Mouse (Mus musculus) thymus, adult 2 months (tissue): ENCODE data around the gene C2cd2. TPM values are rescaled to one million over a fixed set of nuclear protein-coding genes. Genes with fewer than 3 reads are reported as not detected.

Experiments
- DNase-seq: peaks from one replicate; pipeline ENCODE4 v3.0.0; 2021
- H3K27ac ChIP-seq: fragments of 200-500 bp; 2 replicates; pipeline ENCODE4 v1.5.1; 2012; ENCODE audit warnings: low read length, control low read depth; ENCODE audit not compliant: control insufficient read depth, insufficient read depth
- H3K27me3 ChIP-seq: fragments of 200-500 bp; 2 replicates; pipeline ENCODE4 v1.6.1; 2012; ENCODE audit warnings: mild to moderate bottlenecking, low read length, moderate library complexity, mixed read lengths; ENCODE audit not compliant: control insufficient read depth, insufficient read depth
- H3K36me3 ChIP-seq: fragments of 200-500 bp; 2 replicates; pipeline ENCODE4 v1.6.1; 2012; ENCODE audit warnings: mild to moderate bottlenecking, low read length, moderate library complexity; ENCODE audit not compliant: control insufficient read depth, insufficient read depth
- H3K4me1 ChIP-seq: fragments of 200-500 bp; replicated peaks from 2 replicates; pipeline ENCODE4 v1.6.1; 2012; ENCODE audit warnings: low read length; ENCODE audit not compliant: control insufficient read depth, insufficient read depth
- H3K4me3 ChIP-seq: fragments of 200-500 bp; 2 replicates; pipeline ENCODE4 v1.5.1; 2012; ENCODE audit warnings: mild to moderate bottlenecking, low read length, control low read depth, moderate library complexity; ENCODE audit not compliant: control insufficient read depth, insufficient read depth
- CTCF ChIP-seq: fragments of 200-500 bp; IDR thresholded peaks from 2 replicates; pipeline ENCODE4 v1.5.1; 2012; ENCODE audit warnings: mild to moderate bottlenecking, control low read depth, low read length, moderate library complexity, borderline replicate concordance; ENCODE audit not compliant: control insufficient read depth, poor library complexity, insufficient read depth; ENCODE audit errors: extremely low read depth
- POLR2A ChIP-seq: fragments of 200-500 bp; IDR thresholded peaks from 2 replicates; pipeline ENCODE4 v1.6.1; 2012; ENCODE audit warnings: mild to moderate bottlenecking, low read length, control low read depth, moderate library complexity; ENCODE audit not compliant: control insufficient read depth, poor library complexity, insufficient read depth; ENCODE audit errors: extremely low read depth
- WGBS: fragments of 180-500 bp; shearing (Covaris S2); methylation state at CpG from one replicate; pipeline ENCODE4 v1.1.7; 2018; 5-methylcytosine and 5-hydroxymethylcytosine counted together
- polyA plus RNA-seq: library from polyadenylated mRNA; depleted of rRNA; stranded (reverse); fragments of >200 nt; gene quantifications from 2 replicates; pipeline ENCODE4 v1.2.3, GENCODE M21; 2012

Gene C2cd2
- polyA plus RNA-seq, 1 experiment: 11.7 TPM

GRCm38 (mm10) chr16:97851061-97851740, 111.2 kb downstream of the C2cd2 start:
- no peaks in the 10 kb centered on the region for H3K36me3 ChIP-seq
- H3K4me1 ChIP-seq: peaks cover 7% of the 10 kb centered on the region; the same call in 1 of the 2 replicates
- peak overlapping the region; percentile 60 for H3K27ac ChIP-seq
- peak; percentile 83 for DNase-seq
- H3K27me3 ChIP-seq: no peaks in the 10 kb centered on the region
- H3K4me3 ChIP-seq: peak overlapping the region; percentile 84
- WGBS: under 1% methylated on average over 76 of the region's 77 CpGs
- TF ChIP-seq POLR2A (no peak; the same call in 1 of the 2 replicates), CTCF (no peak)

DNA sequence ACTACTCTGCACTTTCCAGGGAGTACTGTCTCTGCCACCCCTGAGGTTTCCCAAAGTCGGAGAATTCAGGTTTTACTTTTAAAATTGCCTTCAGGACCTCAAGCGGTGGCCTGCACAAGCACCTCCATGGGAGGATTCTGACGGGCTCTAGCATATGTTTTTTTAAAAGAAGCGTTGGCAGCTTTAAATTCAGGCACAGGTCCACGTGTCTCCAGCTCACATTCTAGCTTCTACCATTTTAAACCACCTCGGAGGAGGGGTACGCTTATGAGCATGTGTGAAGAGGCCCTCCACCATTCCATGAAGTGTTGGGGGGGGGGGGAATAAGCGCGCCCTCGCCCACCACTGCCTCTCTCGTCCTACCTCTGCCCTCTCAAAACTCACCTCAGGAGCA, 111.7 kb downstream of the C2cd2 start:
- Histone ChIP-seq H3K27me3 (no peaks in the 10 kb centered on the region), H3K4me3 (peak overlapping the region; percentile 84), H3K27ac (peak overlapping the region; percentile 60), H3K36me3 (no peaks in the 10 kb centered on the region), H3K4me1 (peaks cover 7% of the 10 kb centered on the region; the same call in 1 of the 2 replicates)
- 0% methylated on average over 11 of the region's 11 CpGs for WGBS
- TF ChIP-seq POLR2A (no peak), CTCF (peak; percentile 28; the same call in 1 of the 2 replicates)
- DNase-seq: peak; percentile 33

- H3K27ac ChIP-seq: no peak overlapping the region
- H3K4me1 ChIP-seq: peaks cover 7% of the 10 kb centered on the region; the same call in 1 of the 2 replicates
- no peak overlapping the region for H3K4me3 ChIP-seq
- WGBS: 97% methylated on average over 6 of the region's 6 CpGs
- TF ChIP-seq POLR2A (no peak), CTCF (no peak)
- no peaks in the 10 kb centered on the region for H3K36me3 ChIP-seq
- no peak for DNase-seq
- no peaks in the 10 kb centered on the region for H3K27me3 ChIP-seq
Observed at GRCm38 (mm10) chr16:97848832-97849231, 113.6 kb downstream of the C2cd2 start.

DNA sequence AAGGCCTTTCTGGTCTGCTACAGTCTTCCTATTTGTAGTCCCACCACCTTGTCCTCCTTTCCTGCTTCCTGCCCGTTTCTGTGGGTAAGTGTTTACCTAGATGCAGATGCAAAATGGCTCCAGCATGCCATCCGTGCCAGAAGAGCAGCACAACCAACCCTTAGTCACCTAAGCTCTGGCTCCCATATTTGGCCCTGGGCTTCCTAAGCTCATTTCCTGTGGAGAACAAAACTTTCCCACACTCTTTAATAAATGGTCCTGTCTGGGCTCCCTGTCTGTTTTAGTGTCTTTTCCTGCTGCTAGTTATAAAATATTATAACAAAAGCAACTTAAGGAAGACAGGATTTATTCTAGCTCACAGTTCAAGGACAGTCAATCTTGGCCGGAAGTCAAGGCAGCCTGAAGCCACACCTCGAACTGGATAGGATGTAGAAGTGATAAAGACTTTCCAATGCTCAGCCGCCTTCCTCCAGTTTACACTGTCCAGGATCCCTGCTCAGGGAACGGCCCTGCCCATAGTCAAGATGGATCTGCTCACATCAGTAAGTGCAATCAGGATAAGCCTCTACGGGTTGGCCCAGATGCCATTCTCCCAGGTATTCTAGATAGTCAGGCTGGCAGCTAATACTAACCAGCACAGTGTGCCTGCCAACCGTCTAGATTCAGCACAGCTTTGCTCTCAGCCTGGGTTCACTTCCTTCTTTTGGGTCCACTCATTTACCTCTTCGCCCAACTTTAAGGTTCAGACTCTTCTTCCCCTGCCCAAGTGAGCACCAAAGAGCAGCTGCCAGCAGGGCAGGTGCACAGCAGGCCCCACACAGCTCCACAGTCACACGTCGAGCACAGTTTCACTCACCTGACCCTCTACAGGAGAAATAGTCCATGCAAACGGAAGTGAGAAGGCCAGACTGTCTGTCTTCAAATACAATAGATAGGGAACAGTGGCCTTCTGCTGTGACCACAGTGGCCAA, 117.1 kb downstream of the C2cd2 start:
- DNase-seq: no peak
- no peaks in the 10 kb centered on the region for H3K36me3 ChIP-seq
- H3K27me3 ChIP-seq: no peaks in the 10 kb centered on the region
- no peak for TF ChIP-seq POLR2A
- TF ChIP-seq CTCF: no peak
- H3K4me3 ChIP-seq: no peak overlapping the region
- H3K4me1 ChIP-seq: no peaks in the 10 kb centered on the region
- no peak overlapping the region for H3K27ac ChIP-seq
- 86% methylated on average over 12 of the region's 12 CpGs for WGBS

DNA sequence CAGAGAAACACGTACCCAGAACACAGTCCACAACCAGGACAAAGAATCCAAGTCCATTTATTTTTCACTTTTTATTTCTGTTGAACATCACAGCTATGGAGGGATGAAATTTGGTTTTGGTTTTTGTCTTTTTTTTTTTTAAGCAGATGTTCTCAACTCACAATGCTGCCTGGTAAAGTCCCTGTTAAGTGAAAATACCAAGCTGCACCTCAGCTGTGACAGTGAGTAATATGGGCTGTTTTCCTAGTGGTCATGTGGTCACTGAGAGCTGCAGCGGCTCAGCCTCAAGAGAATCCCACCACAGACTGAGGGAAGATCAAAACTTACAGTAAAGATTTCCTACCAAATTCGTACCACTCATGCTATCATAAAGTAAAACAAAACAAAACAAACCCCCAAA, 130.2 kb downstream of the C2cd2 start:
- TF ChIP-seq CTCF (no peak), POLR2A (no peak)
- WGBS: 90% methylated on average over 3 of the region's 3 CpGs
- H3K4me3 ChIP-seq: no peak overlapping the region
- H3K4me1 ChIP-seq: no peaks in the 10 kb centered on the region
- DNase-seq: no peak
- H3K36me3 ChIP-seq: peaks cover 53% of the 10 kb centered on the region
- no peaks in the 10 kb centered on the region for H3K27me3 ChIP-seq
- H3K27ac ChIP-seq: no peak overlapping the region

DNA sequence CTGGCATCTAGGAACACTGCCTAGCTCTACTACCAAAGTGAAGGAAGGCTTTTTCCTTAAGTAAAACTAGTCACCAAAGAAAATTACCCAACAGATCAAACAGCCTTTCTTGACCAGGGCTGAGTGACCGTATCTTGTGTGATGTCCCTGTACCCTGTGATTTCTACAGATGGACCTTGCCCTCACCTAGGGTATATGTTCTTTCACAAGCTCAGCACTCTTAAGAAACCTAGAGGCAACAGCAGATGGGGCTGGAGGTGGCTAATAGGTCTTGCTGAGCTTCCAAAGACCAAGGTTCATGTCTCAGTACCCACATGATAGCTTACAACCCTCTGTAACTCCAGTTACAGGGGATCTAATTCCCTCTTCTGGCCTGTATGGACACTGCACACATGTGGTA, 134.2 kb downstream of the C2cd2 start:
- WGBS: 91% methylated on average over 1 of the region's 1 CpGs
- no peak overlapping the region for H3K27ac ChIP-seq
- H3K36me3 ChIP-seq: peaks cover 30% of the 10 kb centered on the region
- no peak for DNase-seq
- H3K27me3 ChIP-seq: no peaks in the 10 kb centered on the region
- no peak overlapping the region for H3K4me3 ChIP-seq
- no peak for TF ChIP-seq POLR2A
- no peak for TF ChIP-seq CTCF
- H3K4me1 ChIP-seq: no peaks in the 10 kb centered on the region
